Mouse (Mus musculus): Measurements from ENCODE around the gene Rps11.
A peak's percentile ranks its signal among the peaks of the same experiment; 100 is the strongest.
"Not testable (repeated sequence)": the region's sequence is repeated elsewhere in the genome, so short reads cannot be mapped to it uniquely, and the experiment has no call there.

Rps11 gene

GRCm38 (mm10) chr7:45133446-45134159, 9.4 kb upstream of the Rps11 start:
- no peak for DNase-seq (ENCODE audit: low spot score)

GRCm38 (mm10) chr7:45131850-45132249, 7.6 kb upstream of the Rps11 start:
- DNase-seq (ENCODE audit: low spot score): no peak

- no peak for DNase-seq (ENCODE audit: low spot score)
Observed at GRCm38 (mm10) chr7:45129776-45130512, 5.7 kb upstream of the Rps11 start.

GRCm38 (mm10) chr7:45129318-45129717, 5.1 kb upstream of the Rps11 start:
- DNase-seq (ENCODE audit: low spot score): no peak

GRCm38 (mm10) chr7:45128624-45129246, 4.5 kb upstream of the Rps11 start, which contains the start of gene Rpl13a:
TSS of gene Rpl13a (minus strand) at chr7:45128761.
- DNase-seq (ENCODE audit: low spot score): peak; percentile 95

GRCm38 (mm10) chr7:45127700-45128224, 3.5 kb upstream of the Rps11 start:
- no peak for DNase-seq (ENCODE audit: low spot score)

GRCm38 (mm10) chr7:45126844-45127699, 2.8 kb upstream of the Rps11 start:
- no peak for DNase-seq (ENCODE audit: low spot score)

- no peak for DNase-seq (ENCODE audit: low spot score)
Observed at GRCm38 (mm10) chr7:45126147-45126843, 2.1 kb upstream of the Rps11 start.

- DNase-seq (ENCODE audit: low spot score): not testable (repeated sequence)
Observed at GRCm38 (mm10) chr7:45125649-45126048, 1.4 kb upstream of the Rps11 start.

- no peak for DNase-seq (ENCODE audit: low spot score)
Observed at GRCm38 (mm10) chr7:45125144-45125600, 933 bp upstream of the Rps11 start.

GRCm38 (mm10) chr7:45123186-45123570, 1.1 kb downstream of the Rps11 start:
- no peak for DNase-seq (ENCODE audit: low spot score)

GRCm38 (mm10) chr7:45122561-45123185, 1.6 kb downstream of the Rps11 start:
- DNase-seq (ENCODE audit: low spot score): no peak

GRCm38 (mm10) chr7:45121966-45122365, 2.3 kb downstream of the Rps11 start:
- DNase-seq (ENCODE audit: low spot score): no peak

- no peak for DNase-seq (ENCODE audit: low spot score)
Observed at GRCm38 (mm10) chr7:45121404-45121803, 2.8 kb downstream of the Rps11 start.

GRCm38 (mm10) chr7:45119780-45120709, 4.2 kb downstream of the Rps11 start:
- DNase-seq (ENCODE audit: low spot score): no peak

GRCm38 (mm10) chr7:45118336-45118735, 5.9 kb downstream of the Rps11 start:
- no peak for DNase-seq (ENCODE audit: low spot score)

GRCm38 (mm10) chr7:45117566-45117965, 6.7 kb downstream of the Rps11 start:
- no peak for DNase-seq (ENCODE audit: low spot score)

- DNase-seq (ENCODE audit: low spot score): no peak
Observed at GRCm38 (mm10) chr7:45113476-45113875, 10.8 kb downstream of the Rps11 start.

- DNase-seq (ENCODE audit: low spot score): no peak
Observed at GRCm38 (mm10) chr7:45112529-45112928, 11.7 kb downstream of the Rps11 start.
